Mouse (Mus musculus): ENCODE results near the gene Cd300c. TPM values are rescaled to one million over a fixed set of nuclear protein-coding genes. Genes with fewer than 3 reads are reported as not detected.

The Cd300c gene
- not detected in 2 replicates for polyA plus RNA-seq (2012; ENCODE audit: low replicate concordance)

GRCm38 (mm10) chr11:114968752-114969207 lies at the start of gene Cd300c:
Gene Cd300c (minus strand): TSS chr11:114969157.

GRCm38 (mm10) chr11:115016093-115016492 lies 47.1 kb upstream of the Cd300c start, which contains the start of gene Cd300ld2:
Gene Cd300ld2 (minus strand): TSS chr11:115016193.

GRCm38 (mm10) chr11:115001474-115002040 lies 32.6 kb upstream of the Cd300c start, which contains the start of gene Cd300c2:
Gene Cd300c2 (minus strand): TSS chr11:115001880.

GRCm38 (mm10) chr11:114989793-114990192 lies 20.8 kb upstream of the Cd300c start, which contains the start of gene Cd300ld:
Gene Cd300ld (minus strand): TSS chr11:114989922.

GRCm38 (mm10) chr11:114934144-114934543 lies 34.8 kb downstream of the Cd300c start, which contains the start of gene Cd300lb:
Gene Cd300lb (minus strand): TSS chr11:114934386.

Other genes starting within 250 kb of the Cd300c start
- 0.06 TPM in 1 of 2 replicates, not detected in the other for gene Dnaic2, start 241.7 kb downstream of the Cd300c start, polyA plus RNA-seq (2012; ENCODE audit: low replicate concordance)
- gene Kif19a, start 203.8 kb downstream of the Cd300c start, polyA plus RNA-seq (2012; ENCODE audit: low replicate concordance), result 1.7 and 2.3 TPM in 2 replicates
- not detected in 2 replicates for gene Btbd17, start 173.2 kb downstream of the Cd300c start, polyA plus RNA-seq (2012; ENCODE audit: low replicate concordance)
- 0.27 TPM in 1 of 2 replicates, not detected in the other for gene Gpr142, start 170.2 kb downstream of the Cd300c start, polyA plus RNA-seq (2012; ENCODE audit: low replicate concordance)
- gene Gprc5c, start 118.0 kb downstream of the Cd300c start, polyA plus RNA-seq (2012; ENCODE audit: low replicate concordance), result 0.29 and 1.8 TPM in 2 replicates
- gene Cd300a, start 79.1 kb downstream of the Cd300c start, polyA plus RNA-seq (2012; ENCODE audit: low replicate concordance), result 1.1 and 1.4 TPM in 2 replicates
- 0.19 and 0.37 TPM in 2 replicates for gene Cd300lb, start 34.8 kb downstream of the Cd300c start, polyA plus RNA-seq (2012; ENCODE audit: low replicate concordance)
- 0.15 and 0.30 TPM in 2 replicates for gene Cd300ld, start 20.8 kb upstream of the Cd300c start, polyA plus RNA-seq (2012; ENCODE audit: low replicate concordance)
- 0.19 and 0.42 TPM in 2 replicates for gene Cd300c2, start 32.7 kb upstream of the Cd300c start, polyA plus RNA-seq (2012; ENCODE audit: low replicate concordance)
- not detected in 2 replicates for gene Cd300ld2, start 47.0 kb upstream of the Cd300c start, polyA plus RNA-seq (2012; ENCODE audit: low replicate concordance)
- gene Cd300ld4, start 57.9 kb upstream of the Cd300c start, polyA plus RNA-seq (2012; ENCODE audit: low replicate concordance), result not detected in 2 replicates
- gene Cd300ld5, start 68.6 kb upstream of the Cd300c start, polyA plus RNA-seq (2012; ENCODE audit: low replicate concordance), result 0.62 TPM in 1 of 2 replicates, not detected in the other
- gene Cd300ld3, start 79.3 kb upstream of the Cd300c start, polyA plus RNA-seq (2012; ENCODE audit: low replicate concordance), result 0.22 and 0.62 TPM in 2 replicates
- gene Cd300e, start 93.0 kb upstream of the Cd300c start, polyA plus RNA-seq (2012; ENCODE audit: low replicate concordance), result 0.08 TPM in 2 replicates
- 1.5 TPM in 2 replicates for gene Rab37, start 122.3 kb upstream of the Cd300c start, polyA plus RNA-seq (2012; ENCODE audit: low replicate concordance)
- 0.87 and 2.4 TPM in 2 replicates for gene Cd300lf, start 164.8 kb upstream of the Cd300c start, polyA plus RNA-seq (2012; ENCODE audit: low replicate concordance)
- 29.5 and 39.0 TPM in 2 replicates for gene Slc9a3r1, start 194.2 kb upstream of the Cd300c start, polyA plus RNA-seq (2012; ENCODE audit: low replicate concordance)
- 9.5 and 18.3 TPM in 2 replicates for gene Tmem104, start 218.3 kb upstream of the Cd300c start, polyA plus RNA-seq (2012; ENCODE audit: low replicate concordance)
- 11.2 and 17.7 TPM in 2 replicates for gene Nat9, start 218.7 kb upstream of the Cd300c start, polyA plus RNA-seq (2012; ENCODE audit: low replicate concordance)

All from leukemia stem cell, adult 10-12 weeks (primary cell).